Mouse (Mus musculus) megakaryocyte, embryonic 14.5 days (primary cell): Measurements from ENCODE around the gene Fdx1l. TPM values are rescaled to one million over a fixed set of nuclear protein-coding genes. Genes with fewer than 3 reads are reported as not detected.

Experiments used
- H3K27me3 ChIP-seq: replicated peaks from 2 replicates; pipeline ENCODE3; 2012; ENCODE audit warnings: inconsistent platforms
- H3K36me3 ChIP-seq: replicated peaks from 2 replicates; pipeline ENCODE3; 2012; ENCODE audit warnings: low read length, inconsistent platforms, mixed read lengths
- H3K4me1 ChIP-seq: 2 replicates; pipeline ENCODE4 v1.6.1; 2012; ENCODE audit warnings: inconsistent platforms
- H3K4me3 ChIP-seq: replicated peaks from 2 replicates; pipeline ENCODE3; 2012; ENCODE audit warnings: moderate library complexity, mild to moderate bottlenecking, inconsistent platforms
- H3K9me3 ChIP-seq: 2 replicates; pipeline ENCODE4 v1.6.1; 2012; ENCODE audit warnings: inconsistent platforms
- FLI1 ChIP-seq: IDR thresholded peaks from 2 replicates; pipeline ENCODE4 v1.6.1; 2012; ENCODE audit warnings: low read length, inconsistent platforms, mixed read lengths
- GATA1 ChIP-seq: IDR thresholded peaks from 3 replicates; pipeline ENCODE4 v1.6.1; 2012; ENCODE audit warnings: mixed read lengths, low read length, inconsistent platforms, borderline replicate concordance
- polyA plus RNA-seq: library from polyadenylated mRNA; stranded (reverse); fragments of >175 nt; gene quantifications from 2 replicates; pipeline ENCODE4 v1.2.3, GENCODE M21; 2012; ENCODE audit warnings: low replicate concordance; ENCODE audit not compliant: insufficient read depth

Gene Fdx1l
- polyA plus RNA-seq, 1 experiment = 26.9 TPM

GRCm38 (mm10) chr9:21102076-21102475 lies 28.7 kb upstream of the Fdx1l start:
- H3K36me3 ChIP-seq = peaks cover 45% of the 10 kb centered on the region
- peaks cover 66% of the 10 kb centered on the region for H3K4me1 ChIP-seq
- no peaks in the 10 kb centered on the region for H3K27me3 ChIP-seq
- no peak overlapping the region for H3K4me3 ChIP-seq
- no peaks in the 10 kb centered on the region for H3K9me3 ChIP-seq
- TF ChIP-seq GATA1 (no peak), FLI1 (no peak)

GRCm38 (mm10) chr9:21100447-21101161 lies 27.2 kb upstream of the Fdx1l start:
- peak overlapping the region; percentile 88 for H3K4me3 ChIP-seq
- TF ChIP-seq FLI1 (no peak), GATA1 (no peak)
- H3K36me3 ChIP-seq = peaks cover 32% of the 10 kb centered on the region
- H3K4me1 ChIP-seq = peaks cover 57% of the 10 kb centered on the region
- no peaks in the 10 kb centered on the region for H3K9me3 ChIP-seq
- no peaks in the 10 kb centered on the region for H3K27me3 ChIP-seq

GRCm38 (mm10) chr9:21097793-21098192 lies 24.4 kb upstream of the Fdx1l start:
- Histone ChIP-seq H3K4me3 (no peak overlapping the region), H3K36me3 (peaks cover 19% of the 10 kb centered on the region), H3K4me1 (peaks cover 57% of the 10 kb centered on the region), H3K9me3 (no peaks in the 10 kb centered on the region), H3K27me3 (no peaks in the 10 kb centered on the region)
- TF ChIP-seq GATA1 = no peak

GRCm38 (mm10) chr9:21095958-21096357 lies 22.5 kb upstream of the Fdx1l start:
- no peaks in the 10 kb centered on the region for H3K9me3 ChIP-seq
- peaks cover 55% of the 10 kb centered on the region for H3K4me1 ChIP-seq
- H3K27me3 ChIP-seq = no peaks in the 10 kb centered on the region
- TF ChIP-seq FLI1 = no peak
- no peak for TF ChIP-seq GATA1
- peaks cover 10% of the 10 kb centered on the region for H3K36me3 ChIP-seq
- H3K4me3 ChIP-seq = no peak overlapping the region

- Histone ChIP-seq H3K4me3 (no peak overlapping the region), H3K36me3 (peaks cover 34% of the 10 kb centered on the region), H3K9me3 (no peaks in the 10 kb centered on the region), H3K4me1 (peaks cover 58% of the 10 kb centered on the region), H3K27me3 (no peaks in the 10 kb centered on the region)
- TF ChIP-seq FLI1 = no peak
- TF ChIP-seq GATA1 = no peak
Measured at GRCm38 (mm10) chr9:21093423-21093822, 20.0 kb upstream of the Fdx1l start.

- peak within 1 kb of the TSS; percentile 94 for H3K4me3 ChIP-seq
- H3K36me3 ChIP-seq = peaks cover 50% of the 10 kb centered on the region
- peaks cover 57% of the 10 kb centered on the region for H3K4me1 ChIP-seq
- TF ChIP-seq GATA1 = no peak
- TF ChIP-seq FLI1 = no peak
- H3K9me3 ChIP-seq = no peaks in the 10 kb centered on the region
- no peaks in the 10 kb centered on the region for H3K27me3 ChIP-seq
Measured at GRCm38 (mm10) chr9:21091707-21092320, 18.4 kb upstream of the Fdx1l start, which contains the start of the genes Gm38431 and Raver1. Gene Gm38431, minus strand, starts transcription at chr9:21091997. Gene Raver1, minus strand, starts transcription at chr9:21092008.

GRCm38 (mm10) chr9:21090972-21091706 lies 17.7 kb upstream of the Fdx1l start:
- no peaks in the 10 kb centered on the region for H3K9me3 ChIP-seq
- no peaks in the 10 kb centered on the region for H3K27me3 ChIP-seq
- no peak for TF ChIP-seq FLI1
- no peak for TF ChIP-seq GATA1
- peak overlapping the region; percentile 94 for H3K4me3 ChIP-seq
- H3K4me1 ChIP-seq = peaks cover 61% of the 10 kb centered on the region
- H3K36me3 ChIP-seq = peaks cover 57% of the 10 kb centered on the region

GRCm38 (mm10) chr9:21090537-21090936 lies 17.1 kb upstream of the Fdx1l start:
- Histone ChIP-seq H3K27me3 (no peaks in the 10 kb centered on the region), H3K9me3 (no peaks in the 10 kb centered on the region), H3K4me3 (peak overlapping the region; percentile 94), H3K4me1 (peaks cover 67% of the 10 kb centered on the region), H3K36me3 (peaks cover 63% of the 10 kb centered on the region)
- TF ChIP-seq FLI1 = no peak
- TF ChIP-seq GATA1 = no peak

GRCm38 (mm10) chr9:21083324-21083723 lies 9.9 kb upstream of the Fdx1l start:
- H3K36me3 ChIP-seq = peaks cover 98% of the 10 kb centered on the region
- peaks cover 32% of the 10 kb centered on the region for H3K4me1 ChIP-seq
- H3K9me3 ChIP-seq = no peaks in the 10 kb centered on the region
- H3K4me3 ChIP-seq = no peak overlapping the region
- TF ChIP-seq FLI1 (no peak), GATA1 (no peak)
- no peaks in the 10 kb centered on the region for H3K27me3 ChIP-seq

GRCm38 (mm10) chr9:21081127-21081526 lies 7.7 kb upstream of the Fdx1l start:
- Histone ChIP-seq H3K27me3 (no peaks in the 10 kb centered on the region), H3K9me3 (no peaks in the 10 kb centered on the region)

More at GRCm38 (mm10) chr9:21081127-21081526, 7.7 kb upstream of the Fdx1l start:
- Histone ChIP-seq H3K4me1 (peaks cover 20% of the 10 kb centered on the region), H3K36me3 (peaks cover 98% of the 10 kb centered on the region), H3K4me3 (peak overlapping the region; percentile 8)
- no peak for TF ChIP-seq FLI1
- no peak for TF ChIP-seq GATA1
